Mouse (Mus musculus): Measurements from ENCODE around the gene Gm49601. TPM values are rescaled to one million over a fixed set of nuclear protein-coding genes. Genes with fewer than 3 reads are reported as not detected.

Gm49601 gene
- polyA plus RNA-seq, 1 experiment from 2014 or later = 0.67 TPM

DNA sequence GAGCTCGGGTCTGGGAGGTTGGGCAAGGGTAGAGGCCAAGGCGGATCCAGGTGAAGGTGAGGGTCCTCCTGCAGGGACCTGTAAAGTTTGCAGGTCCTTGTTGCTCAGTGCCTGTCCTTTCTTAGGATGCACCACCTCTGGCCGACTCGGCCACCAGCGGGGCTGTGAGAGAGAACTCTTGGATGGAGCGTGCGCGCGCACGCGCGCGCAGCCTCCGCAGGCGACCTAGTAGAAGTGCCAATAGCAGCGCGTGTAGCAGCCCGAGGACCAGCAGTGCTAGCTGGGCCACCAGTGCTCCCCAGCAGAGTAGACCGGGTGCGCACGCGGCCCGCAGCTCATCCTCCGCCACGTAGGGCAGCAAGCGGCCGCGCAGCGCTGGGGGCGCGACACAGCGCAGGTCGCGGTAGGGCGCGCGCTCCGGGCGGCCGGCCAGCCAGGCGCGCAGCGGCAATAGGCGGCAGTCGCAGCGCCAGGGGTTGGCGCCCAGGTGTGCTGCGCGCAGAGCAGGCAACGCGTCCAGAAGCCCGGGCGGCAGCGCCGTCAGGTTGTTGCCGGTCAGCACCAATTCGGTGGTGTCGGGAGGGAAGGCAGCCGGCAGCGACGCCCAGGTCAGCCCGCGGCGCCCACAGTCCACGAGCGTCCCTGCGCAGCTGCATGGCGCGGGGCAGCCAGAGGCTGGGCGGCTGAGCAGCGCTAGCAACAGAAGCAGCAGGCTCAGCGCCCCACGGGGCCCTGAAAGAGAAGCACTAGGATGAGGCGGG lies 5.4 kb downstream of the Gm49601 start:
- no peak for ATAC-seq (ENCODE audit: insufficient number of reproducible peaks, insufficient read depth, low FRiP score, low read depth)
- Histone ChIP-seq H3K4me1 (ENCODE audit: control insufficient read depth, insufficient read depth, low read length) (peaks cover 12% of the 10 kb centered on the region), H3K27me3 (ENCODE audit: control insufficient read depth, insufficient read depth, low read length) (peaks cover 63% of the 10 kb centered on the region), H3K36me3 (ENCODE audit: control insufficient read depth, insufficient read depth, low read length) (peaks cover 2% of the 10 kb centered on the region; the same call in 1 of the 2 replicates), H3K4me3 (ENCODE audit: low read depth, low read length) (peak overlapping the region; percentile 40), H3K27ac (ENCODE audit: low read length) (no peak overlapping the region), H3K9me3 (ENCODE audit: control insufficient read depth, low read depth, low read length) (no peaks in the 10 kb centered on the region), H3K4me2 (replicated peaks; ENCODE audit: low read depth, low read length) (peak overlapping the region; percentile 88), H3K9ac (replicated peaks; ENCODE audit: low read depth, low read length) (no peak overlapping the region)
- 1% methylated on average over 65 of the region's 74 CpGs for WGBS

DNA sequence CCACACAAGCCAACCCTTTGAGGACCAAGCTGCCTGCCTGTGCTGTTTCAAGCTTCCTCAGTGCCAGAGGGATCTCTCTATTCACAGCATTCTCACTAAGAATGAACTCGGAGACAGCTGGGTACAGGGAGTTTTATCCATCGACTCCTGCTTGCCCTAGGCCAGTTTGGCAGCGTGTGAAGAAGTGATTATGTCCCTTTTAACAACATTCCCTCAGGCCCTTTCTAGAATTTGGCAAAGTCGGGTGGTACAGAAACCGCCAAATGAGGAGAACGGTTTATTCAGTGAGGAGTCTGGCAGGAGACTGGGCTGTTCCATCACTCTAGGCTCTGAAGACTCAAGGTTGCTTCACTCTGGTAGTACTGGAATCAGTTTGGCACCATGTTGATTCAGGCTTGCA lies 6.0 kb downstream of the Gm49601 start:
- H3K36me3 ChIP-seq (ENCODE audit: control insufficient read depth, insufficient read depth, low read length) = peaks cover 2% of the 10 kb centered on the region; the same call in 1 of the 2 replicates
- no peaks in the 10 kb centered on the region for H3K9me3 ChIP-seq (ENCODE audit: control insufficient read depth, low read depth, low read length)
- ATAC-seq (ENCODE audit: insufficient number of reproducible peaks, insufficient read depth, low FRiP score, low read depth) = no peak
- H3K9ac ChIP-seq (replicated peaks; ENCODE audit: low read depth, low read length) = no peak overlapping the region
- no peak overlapping the region; the same call in 1 of the 2 replicates for H3K4me3 ChIP-seq (ENCODE audit: low read depth, low read length)
- H3K27ac ChIP-seq (ENCODE audit: low read length) = no peak overlapping the region
- peak overlapping the region; percentile 88; the same call in 1 of the 2 replicates for H3K4me2 ChIP-seq (replicated peaks; ENCODE audit: low read depth, low read length)
- WGBS = 42% methylated on average over 6 of the region's 6 CpGs
- H3K4me1 ChIP-seq (ENCODE audit: control insufficient read depth, insufficient read depth, low read length) = peaks cover 12% of the 10 kb centered on the region
- H3K27me3 ChIP-seq (ENCODE audit: control insufficient read depth, insufficient read depth, low read length) = peaks cover 58% of the 10 kb centered on the region

DNA sequence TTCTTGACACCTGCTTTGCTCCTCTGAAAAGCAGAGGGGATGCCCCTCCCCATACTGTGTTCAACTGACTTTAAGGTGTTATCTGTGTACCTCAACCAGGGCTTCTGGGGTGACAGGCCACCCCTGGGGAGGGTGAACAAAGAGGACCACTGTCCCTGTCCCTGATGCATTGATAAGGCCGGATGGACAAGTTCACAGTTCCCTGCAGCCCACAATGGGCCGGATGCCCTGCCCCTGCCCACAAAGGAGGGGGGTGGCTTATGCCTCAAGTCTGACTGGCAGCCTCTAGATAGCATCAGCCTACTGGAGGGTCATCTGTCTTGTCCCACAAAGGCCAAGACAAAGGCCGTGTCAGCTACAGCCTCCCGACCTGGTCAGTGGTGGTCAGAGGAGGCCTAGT lies 7.1 kb downstream of the Gm49601 start:
- Histone ChIP-seq H3K9me3 (ENCODE audit: control insufficient read depth, low read depth, low read length) (no peaks in the 10 kb centered on the region), H3K27me3 (ENCODE audit: control insufficient read depth, insufficient read depth, low read length) (peaks cover 54% of the 10 kb centered on the region), H3K4me3 (ENCODE audit: low read depth, low read length) (no peak overlapping the region), H3K27ac (ENCODE audit: low read length) (no peak overlapping the region), H3K4me1 (ENCODE audit: control insufficient read depth, insufficient read depth, low read length) (peaks cover 12% of the 10 kb centered on the region), H3K4me2 (replicated peaks; ENCODE audit: low read depth, low read length) (no peak overlapping the region), H3K36me3 (ENCODE audit: control insufficient read depth, insufficient read depth, low read length) (peaks cover 2% of the 10 kb centered on the region; the same call in 1 of the 2 replicates), H3K9ac (replicated peaks; ENCODE audit: low read depth, low read length) (no peak overlapping the region)
- ATAC-seq (ENCODE audit: insufficient number of reproducible peaks, insufficient read depth, low FRiP score, low read depth) = no peak
- 50% methylated on average over 4 of the region's 4 CpGs for WGBS

DNA sequence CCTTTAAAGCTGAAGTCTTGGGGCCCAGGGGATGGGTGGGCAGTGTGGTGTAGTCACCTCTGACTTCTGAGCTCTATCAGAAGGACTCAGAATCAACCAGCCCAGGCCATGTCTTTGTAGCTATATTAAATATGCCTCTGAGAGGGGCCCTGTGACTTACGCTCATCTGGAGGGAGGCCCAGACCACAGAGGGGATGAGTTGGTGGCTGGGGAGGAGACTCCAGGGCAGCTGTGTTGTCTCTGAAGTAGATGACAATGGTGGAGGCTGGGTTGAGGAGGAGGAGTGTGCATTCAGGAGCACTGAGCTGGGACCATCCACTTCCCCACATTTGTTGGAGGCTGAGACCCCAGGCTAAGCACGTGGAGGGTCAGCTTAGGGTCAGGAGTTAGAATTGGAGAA lies 7.9 kb downstream of the Gm49601 start:
- H3K27me3 ChIP-seq (ENCODE audit: control insufficient read depth, insufficient read depth, low read length) = peaks cover 48% of the 10 kb centered on the region

DNA sequence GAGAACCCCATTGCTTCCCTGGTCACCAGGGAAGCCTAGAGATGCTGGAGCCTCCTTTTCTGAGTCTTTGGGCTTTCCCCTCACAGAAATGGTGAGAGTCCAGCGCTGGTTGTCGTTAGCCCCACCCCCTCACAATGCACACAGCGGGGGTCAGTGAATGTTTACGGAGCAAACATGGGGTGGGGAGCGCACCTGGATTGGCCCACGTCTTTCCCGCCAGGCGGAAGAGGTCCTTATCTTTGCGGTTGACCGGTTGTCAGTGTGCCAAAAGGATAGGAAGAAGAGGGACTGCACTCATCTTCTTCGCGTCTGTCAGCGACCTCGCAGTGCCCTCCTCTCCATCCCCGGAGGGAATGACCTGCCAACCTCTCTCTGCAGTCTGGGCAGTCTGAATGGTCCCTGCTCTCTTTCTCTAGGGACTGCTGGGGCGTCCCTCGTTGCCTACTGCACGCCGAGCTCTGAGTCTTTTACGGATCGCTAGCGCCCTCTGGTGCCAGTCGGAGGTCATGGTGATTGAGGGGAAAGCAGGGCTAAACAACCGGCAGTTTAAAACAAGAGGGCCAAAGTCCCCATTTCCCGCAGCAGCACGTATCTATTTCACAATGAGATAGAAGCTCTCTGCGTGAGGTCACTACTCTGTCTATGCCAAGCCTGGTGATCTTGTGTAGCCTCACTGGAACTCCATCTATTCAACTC lies 8.7 kb downstream of the Gm49601 start:
- ATAC-seq (ENCODE audit: insufficient number of reproducible peaks, insufficient read depth, low FRiP score, low read depth) = peak; percentile 57; the same call in 1 of the 2 replicates
- WGBS = under 1% methylated on average over 27 of the region's 27 CpGs
- H3K9ac ChIP-seq (replicated peaks; ENCODE audit: low read depth, low read length) = 0 out of 2 replicates have a peak overlapping the region, but pooled peaks have one; percentile 6

More for the DNA sequence above, 7.9 kb downstream of the Gm49601 start:
- Histone ChIP-seq H3K4me1 (ENCODE audit: control insufficient read depth, insufficient read depth, low read length) (peaks cover 12% of the 10 kb centered on the region), H3K4me2 (replicated peaks; ENCODE audit: low read depth, low read length) (no peak overlapping the region), H3K27ac (ENCODE audit: low read length) (no peak overlapping the region), H3K9me3 (ENCODE audit: control insufficient read depth, low read depth, low read length) (no peaks in the 10 kb centered on the region), H3K4me3 (ENCODE audit: low read depth, low read length) (no peak overlapping the region), H3K36me3 (ENCODE audit: control insufficient read depth, insufficient read depth, low read length) (peaks cover 2% of the 10 kb centered on the region; the same call in 1 of the 2 replicates), H3K9ac (replicated peaks; ENCODE audit: low read depth, low read length) (no peak overlapping the region)
- 53% methylated on average over 2 of the region's 2 CpGs for WGBS
- ATAC-seq (ENCODE audit: insufficient number of reproducible peaks, insufficient read depth, low FRiP score, low read depth) = no peak

DNA sequence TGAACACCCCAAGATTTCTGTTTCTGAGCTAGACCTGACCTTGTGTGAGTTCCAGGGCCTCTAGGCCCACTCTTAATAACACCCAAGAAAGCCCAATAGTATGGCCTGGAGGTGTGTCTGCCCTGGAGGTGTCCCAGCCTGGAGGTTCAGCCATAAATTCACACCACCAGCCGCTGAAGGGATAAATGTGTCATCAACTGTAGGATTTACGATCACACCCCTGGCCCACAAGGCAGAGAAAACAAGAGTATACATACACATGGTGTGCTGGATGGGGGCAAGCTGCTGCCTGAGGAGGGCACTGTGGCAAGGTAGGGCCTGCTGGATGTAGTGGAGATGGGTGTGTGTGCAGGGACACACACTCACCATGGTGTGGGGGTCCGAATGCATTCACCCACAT lies 12.9 kb downstream of the Gm49601 start:
- no peaks in the 10 kb centered on the region for H3K36me3 ChIP-seq (ENCODE audit: control insufficient read depth, insufficient read depth, low read length)
- H3K4me3 ChIP-seq (ENCODE audit: low read depth, low read length) = no peak overlapping the region
- peaks cover 25% of the 10 kb centered on the region for H3K4me1 ChIP-seq (ENCODE audit: control insufficient read depth, insufficient read depth, low read length)
- no peak overlapping the region for H3K4me2 ChIP-seq (replicated peaks; ENCODE audit: low read depth, low read length)
- H3K27ac ChIP-seq (ENCODE audit: low read length) = no peak overlapping the region
- H3K27me3 ChIP-seq (ENCODE audit: control insufficient read depth, insufficient read depth, low read length) = 0 out of 2 replicates have a peak, but pooled peaks cover 4% of the 10 kb centered on the region
- 67% methylated on average over 3 of the region's 3 CpGs for WGBS
- no peak overlapping the region for H3K9ac ChIP-seq (replicated peaks; ENCODE audit: low read depth, low read length)
- no peak for ATAC-seq (ENCODE audit: insufficient number of reproducible peaks, insufficient read depth, low FRiP score, low read depth)
- no peaks in the 10 kb centered on the region for H3K9me3 ChIP-seq (ENCODE audit: control insufficient read depth, low read depth, low read length)

More for the DNA sequence above, 8.7 kb downstream of the Gm49601 start:
- Histone ChIP-seq H3K27ac (ENCODE audit: low read length) (no peak overlapping the region), H3K4me2 (replicated peaks; ENCODE audit: low read depth, low read length) (peak overlapping the region; percentile 39), H3K9me3 (ENCODE audit: control insufficient read depth, low read depth, low read length) (no peaks in the 10 kb centered on the region), H3K36me3 (ENCODE audit: control insufficient read depth, insufficient read depth, low read length) (no peaks in the 10 kb centered on the region; the same call in 1 of the 2 replicates), H3K27me3 (ENCODE audit: control insufficient read depth, insufficient read depth, low read length) (peaks cover 41% of the 10 kb centered on the region), H3K4me3 (ENCODE audit: low read depth, low read length) (peak overlapping the region; percentile 13; the same call in 1 of the 2 replicates), H3K4me1 (ENCODE audit: control insufficient read depth, insufficient read depth, low read length) (peaks cover 15% of the 10 kb centered on the region)

DNA sequence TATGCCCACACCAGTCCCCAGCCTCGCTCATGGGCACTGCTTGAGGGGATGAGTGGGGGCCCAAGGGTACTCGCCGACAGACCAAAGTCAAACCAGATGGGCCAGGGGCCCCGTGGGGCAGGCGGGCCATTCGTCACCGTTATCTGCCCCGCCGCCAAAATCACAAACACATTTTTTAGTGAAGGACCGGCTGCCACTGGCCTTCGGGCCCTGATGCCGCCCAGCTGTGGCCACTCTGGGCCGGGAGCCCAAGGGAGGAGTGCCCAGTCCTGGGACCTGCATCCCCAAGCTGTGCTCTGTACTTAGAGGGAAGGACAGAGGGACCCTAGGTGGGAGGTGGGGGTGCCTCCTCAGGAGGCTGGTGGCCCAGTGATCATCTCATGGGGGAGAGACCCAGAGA lies 14.5 kb downstream of the Gm49601 start:
- Histone ChIP-seq H3K9me3 (ENCODE audit: control insufficient read depth, low read depth, low read length) (no peaks in the 10 kb centered on the region), H3K4me2 (replicated peaks; ENCODE audit: low read depth, low read length) (no peak overlapping the region), H3K4me1 (ENCODE audit: control insufficient read depth, insufficient read depth, low read length) (peaks cover 24% of the 10 kb centered on the region), H3K27me3 (ENCODE audit: control insufficient read depth, insufficient read depth, low read length) (no peaks in the 10 kb centered on the region), H3K27ac (ENCODE audit: low read length) (no peak overlapping the region), H3K9ac (replicated peaks; ENCODE audit: low read depth, low read length) (no peak overlapping the region), H3K4me3 (ENCODE audit: low read depth, low read length) (no peak overlapping the region), H3K36me3 (ENCODE audit: control insufficient read depth, insufficient read depth, low read length) (no peaks in the 10 kb centered on the region)
- 28% methylated on average over 13 of the region's 13 CpGs for WGBS
- ATAC-seq (ENCODE audit: insufficient number of reproducible peaks, insufficient read depth, low FRiP score, low read depth) = no peak

DNA sequence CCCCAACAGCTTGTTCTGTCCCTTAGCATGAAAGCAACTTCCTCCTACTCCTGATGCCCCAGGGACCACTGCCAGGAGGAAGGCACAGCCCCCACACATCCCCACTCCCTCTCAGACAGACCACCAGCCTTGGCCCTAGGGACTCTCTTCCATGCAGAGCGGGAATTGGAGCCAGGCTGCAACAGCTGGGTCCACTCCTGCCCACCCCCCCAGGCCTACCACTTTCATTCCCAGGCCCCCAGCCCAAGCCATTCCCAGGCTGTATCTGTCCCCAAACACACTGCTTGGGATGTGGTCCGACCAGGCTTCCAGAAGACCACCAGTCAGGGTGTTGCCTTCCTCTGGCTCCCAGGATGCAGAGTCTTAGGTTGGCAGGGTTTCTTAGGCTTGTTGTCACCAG lies 17.1 kb downstream of the Gm49601 start:
- Histone ChIP-seq H3K36me3 (ENCODE audit: control insufficient read depth, insufficient read depth, low read length) (no peaks in the 10 kb centered on the region), H3K27ac (ENCODE audit: low read length) (no peak overlapping the region), H3K27me3 (ENCODE audit: control insufficient read depth, insufficient read depth, low read length) (no peaks in the 10 kb centered on the region), H3K4me3 (ENCODE audit: low read depth, low read length) (no peak overlapping the region), H3K9me3 (ENCODE audit: control insufficient read depth, low read depth, low read length) (no peaks in the 10 kb centered on the region), H3K4me1 (ENCODE audit: control insufficient read depth, insufficient read depth, low read length) (peaks cover 33% of the 10 kb centered on the region), H3K4me2 (replicated peaks; ENCODE audit: low read depth, low read length) (no peak overlapping the region), H3K9ac (replicated peaks; ENCODE audit: low read depth, low read length) (no peak overlapping the region)
- ATAC-seq (ENCODE audit: insufficient number of reproducible peaks, insufficient read depth, low FRiP score, low read depth) = no peak
- 60% methylated on average over 2 of the region's 2 CpGs for WGBS
